Mouse (Mus musculus) right cerebral cortex, postnatal 4 days (tissue): ENCODE measurements around the gene Celf2.

Source experiments
- DNase-seq: peaks from one replicate; pipeline ENCODE4 v3.0.0-alpha.2; 2022

The Celf2 gene

DNA sequence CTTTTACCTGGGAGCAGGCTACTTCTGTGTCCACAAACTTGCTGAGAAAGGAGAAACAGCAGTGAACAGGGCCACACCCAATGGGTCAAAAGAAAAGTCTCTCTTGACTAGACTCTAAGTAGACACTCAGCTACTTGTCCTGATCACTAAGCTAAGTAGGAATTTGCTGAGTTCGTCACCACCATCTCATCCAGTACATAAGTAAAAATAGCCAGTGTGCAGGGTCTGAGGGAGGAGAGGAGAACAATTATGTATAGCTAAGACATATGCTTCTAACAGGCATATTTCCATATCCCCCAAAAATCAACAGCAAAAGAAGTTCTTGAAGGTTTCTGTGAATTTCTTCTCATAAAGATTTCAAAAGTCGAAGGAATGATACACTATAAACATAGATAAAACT is 615.8 kb downstream of the Celf2 start:
- DNase-seq, result no peak

DNA sequence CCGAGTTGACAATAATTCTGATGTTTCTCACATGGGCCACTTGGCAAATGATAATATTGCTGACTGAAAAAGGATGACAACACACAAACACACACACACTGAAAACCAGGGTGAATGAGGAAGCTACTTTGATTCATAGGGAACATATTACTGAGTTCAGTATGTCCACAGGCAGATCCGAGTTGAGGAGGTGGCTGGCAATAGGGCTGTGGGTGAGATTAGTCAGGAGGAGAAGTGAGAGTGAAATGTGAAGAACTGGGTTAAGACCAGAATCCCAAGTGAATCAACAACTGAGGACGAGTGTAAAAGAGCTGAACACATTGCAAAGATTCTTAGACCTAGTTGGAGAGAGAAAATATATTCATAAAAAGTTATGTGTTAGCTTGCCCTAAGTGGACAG is 616.3 kb downstream of the Celf2 start:
- no peak for DNase-seq

DNA sequence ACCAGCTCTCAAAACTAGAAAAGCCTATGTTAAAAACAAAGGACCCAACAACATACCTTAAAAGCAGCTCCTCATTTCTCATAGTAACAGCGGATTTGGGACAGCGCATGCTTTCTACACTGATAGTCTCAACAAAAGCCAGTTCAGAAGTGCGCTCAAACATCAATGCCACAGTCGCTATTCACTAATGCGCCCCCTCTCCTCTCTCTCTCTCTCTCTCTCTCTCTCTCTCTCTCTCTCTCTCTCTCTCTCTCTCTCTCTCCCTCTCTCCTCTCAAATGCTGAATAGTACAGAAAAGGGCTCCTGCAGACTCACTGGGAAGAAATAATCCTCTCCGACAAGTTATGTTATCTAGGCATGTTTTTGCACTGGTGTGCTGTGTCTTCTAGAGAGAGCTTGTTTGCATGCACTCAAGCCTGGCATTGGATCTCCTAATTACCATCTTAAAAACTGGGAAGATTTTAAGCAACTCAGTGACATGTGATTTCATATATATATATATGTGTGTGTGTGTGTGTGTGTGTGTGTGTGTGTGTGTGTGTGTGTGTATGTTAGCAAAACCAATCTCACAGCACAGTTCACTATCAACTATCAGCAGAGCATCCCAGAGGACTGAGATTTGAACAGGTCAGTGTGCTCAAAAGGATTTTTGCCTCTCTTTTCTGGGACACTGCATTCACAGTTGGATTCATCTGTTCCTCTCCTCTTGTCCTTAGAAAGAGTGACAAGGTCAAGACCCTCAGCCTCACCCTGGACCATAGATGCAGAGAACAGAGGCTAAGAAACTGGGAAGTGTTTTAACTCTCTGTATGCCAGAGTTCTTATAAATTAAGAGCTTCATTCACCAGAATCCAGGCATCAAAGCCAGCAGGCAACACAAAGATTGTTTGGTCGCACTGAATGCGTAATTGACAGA is 624.3 kb downstream of the Celf2 start:
- DNase-seq, result no peak

DNA sequence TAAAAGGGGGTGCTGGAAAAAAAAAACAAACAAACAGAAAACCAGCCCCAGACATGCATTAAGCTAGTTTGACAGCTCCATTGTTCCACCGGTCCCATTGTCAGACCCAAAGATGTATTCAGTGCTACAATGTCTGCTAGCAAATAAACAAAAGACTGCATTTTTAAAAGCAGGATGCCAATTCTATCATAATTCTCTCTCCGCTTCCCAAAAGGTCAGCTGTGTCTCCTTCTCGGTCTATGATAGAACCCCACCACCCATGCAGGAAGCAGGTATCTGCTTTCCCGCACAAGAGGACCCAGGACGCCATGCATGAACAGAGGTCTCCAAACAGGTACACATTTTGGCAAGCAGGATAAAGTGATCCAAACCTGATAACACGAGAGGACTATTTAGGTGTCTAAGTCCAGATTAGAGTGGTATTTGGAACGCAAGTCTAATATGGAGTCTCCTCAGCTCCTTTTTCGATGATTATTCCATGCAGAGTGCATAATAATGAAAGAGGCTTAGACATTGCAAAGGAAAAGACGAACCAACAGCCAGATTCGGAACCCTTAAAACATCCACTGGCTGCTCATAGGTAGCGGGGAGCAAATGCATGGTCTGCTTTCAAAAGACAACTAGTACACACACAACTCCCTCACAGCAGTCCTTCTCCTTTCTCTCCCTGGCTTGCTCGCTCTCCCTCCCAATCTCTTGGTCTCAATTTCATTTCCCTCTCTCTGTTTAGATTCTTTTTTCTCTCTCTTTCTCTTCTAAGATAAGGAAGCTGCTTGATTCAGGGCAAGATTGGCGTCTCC is 625.2 kb downstream of the Celf2 start:
- DNase-seq, result no peak

DNA sequence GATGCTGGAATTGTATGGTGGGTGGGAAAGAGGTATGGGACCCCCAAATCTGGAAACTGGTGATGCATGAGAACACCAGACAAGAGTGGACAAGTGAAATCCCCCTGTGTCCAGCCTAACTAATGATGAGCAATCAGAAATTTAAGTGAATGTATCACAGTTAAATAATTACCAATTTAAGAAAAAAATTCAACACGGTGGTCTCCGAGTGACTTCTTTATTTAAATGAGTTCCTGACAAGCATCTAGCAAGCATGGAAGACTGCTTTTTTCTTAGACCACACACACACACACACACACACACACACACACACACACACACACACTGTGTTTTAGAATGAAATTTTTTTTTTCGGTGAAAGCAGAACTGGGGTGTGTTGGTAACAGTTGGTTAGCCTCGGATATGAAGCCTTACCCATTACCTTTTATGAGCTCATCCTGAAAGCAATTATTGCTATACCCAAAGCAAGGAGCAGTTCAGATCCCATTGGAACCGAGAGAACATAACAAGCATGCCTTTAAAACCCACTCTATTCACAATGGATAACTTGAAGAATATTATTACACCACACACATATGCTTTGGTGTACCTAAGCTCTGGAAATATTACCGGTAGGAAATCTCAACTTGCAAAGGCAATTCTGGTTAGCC is 627.0 kb downstream of the Celf2 start:
- no peak for DNase-seq

DNA sequence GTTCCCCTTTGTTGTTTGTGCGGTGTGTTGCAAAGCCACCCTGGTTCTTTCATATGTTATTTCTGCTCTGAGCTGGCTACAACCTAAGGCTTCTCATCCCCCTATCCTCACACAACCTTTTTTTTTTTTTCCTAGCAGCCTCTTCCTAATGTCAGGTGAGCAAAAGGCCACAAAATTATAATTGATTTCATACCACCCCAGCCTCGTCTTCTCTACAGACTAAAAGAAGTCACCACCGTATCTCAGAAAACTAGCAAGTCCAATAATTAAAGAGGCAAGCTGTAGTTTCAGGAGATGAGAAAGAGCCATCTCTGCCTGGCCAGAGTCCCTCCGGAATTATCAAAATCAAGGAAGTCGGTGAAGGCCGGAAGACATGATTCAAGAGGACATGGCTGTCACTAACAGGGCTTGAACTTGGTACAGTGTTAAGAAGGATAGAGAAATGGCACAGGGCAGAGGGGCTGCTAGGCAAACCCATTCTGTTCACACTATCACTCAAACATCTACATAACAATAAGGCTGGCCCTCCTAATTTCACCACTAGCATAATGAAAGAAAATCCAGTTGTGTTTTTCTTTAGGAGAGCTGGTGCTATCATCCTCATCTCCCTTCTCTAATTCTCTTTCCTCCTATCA is 628.3 kb downstream of the Celf2 start:
- no peak for DNase-seq

DNA sequence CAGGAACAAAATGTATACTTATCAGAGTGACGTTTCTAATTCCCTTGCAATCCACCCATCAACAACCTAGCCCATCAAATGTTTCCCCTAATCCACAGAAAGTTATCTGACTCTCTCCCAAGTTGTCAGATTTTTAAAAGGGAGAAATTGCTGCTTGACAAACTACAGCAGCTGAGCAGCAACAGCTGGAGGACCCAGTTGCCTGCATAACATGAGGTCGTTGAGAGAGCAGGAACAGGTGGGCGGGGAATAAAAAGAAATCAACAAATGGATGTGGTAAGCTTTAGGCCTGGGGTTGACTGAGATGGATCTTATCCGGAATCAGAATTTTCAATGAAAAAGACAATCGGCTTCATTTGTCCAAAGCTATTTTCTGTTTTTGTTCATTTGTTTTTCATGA is 632.3 kb downstream of the Celf2 start:
- DNase-seq, result no peak

DNA sequence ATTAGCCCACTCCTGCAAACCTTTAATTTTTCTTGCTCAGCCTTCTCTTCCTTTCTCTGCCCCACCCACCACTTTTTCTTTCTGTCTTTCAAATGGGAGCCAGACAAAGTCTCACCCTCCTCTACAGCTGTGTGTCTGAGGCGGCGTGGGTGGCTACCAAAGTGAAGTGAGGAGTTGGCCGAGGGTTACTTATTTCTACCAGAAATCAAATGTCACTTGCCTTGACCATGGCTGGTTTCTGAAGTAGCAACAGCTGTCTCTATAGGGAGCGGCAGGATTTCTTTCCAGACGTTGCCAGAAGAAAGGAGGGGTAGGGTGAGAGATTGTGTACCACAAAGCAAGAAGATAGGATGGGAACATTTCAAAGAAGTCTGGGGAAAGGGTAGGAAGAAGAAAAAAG is 632.8 kb downstream of the Celf2 start:
- peak; percentile 19 for DNase-seq

DNA sequence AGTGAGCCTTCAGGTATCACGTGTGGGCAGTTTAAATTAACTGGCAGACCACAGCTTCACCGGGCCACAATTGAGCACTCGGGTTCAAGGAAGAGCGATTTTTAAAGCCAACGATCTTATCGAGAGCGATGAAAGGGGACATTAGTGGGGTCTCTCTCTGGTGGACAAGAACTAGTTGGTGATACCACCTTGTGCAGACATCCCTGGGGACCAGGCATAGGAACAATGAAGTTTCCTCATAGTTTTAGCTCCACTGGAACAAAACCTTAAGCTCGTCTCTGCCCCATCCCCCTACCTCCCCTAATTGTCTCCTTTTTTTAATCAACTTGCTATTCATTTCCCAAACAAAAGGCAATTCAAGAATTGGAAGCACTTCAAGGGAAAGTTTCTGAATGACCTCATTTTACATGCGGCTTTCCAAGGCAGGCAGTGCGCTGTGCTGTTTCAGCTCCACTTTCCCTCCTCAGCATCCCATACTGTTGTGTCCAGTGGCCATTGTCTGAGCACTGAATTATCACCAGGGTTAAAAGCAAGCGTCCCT is 634.2 kb downstream of the Celf2 start:
- peak; percentile 16 for DNase-seq

DNA sequence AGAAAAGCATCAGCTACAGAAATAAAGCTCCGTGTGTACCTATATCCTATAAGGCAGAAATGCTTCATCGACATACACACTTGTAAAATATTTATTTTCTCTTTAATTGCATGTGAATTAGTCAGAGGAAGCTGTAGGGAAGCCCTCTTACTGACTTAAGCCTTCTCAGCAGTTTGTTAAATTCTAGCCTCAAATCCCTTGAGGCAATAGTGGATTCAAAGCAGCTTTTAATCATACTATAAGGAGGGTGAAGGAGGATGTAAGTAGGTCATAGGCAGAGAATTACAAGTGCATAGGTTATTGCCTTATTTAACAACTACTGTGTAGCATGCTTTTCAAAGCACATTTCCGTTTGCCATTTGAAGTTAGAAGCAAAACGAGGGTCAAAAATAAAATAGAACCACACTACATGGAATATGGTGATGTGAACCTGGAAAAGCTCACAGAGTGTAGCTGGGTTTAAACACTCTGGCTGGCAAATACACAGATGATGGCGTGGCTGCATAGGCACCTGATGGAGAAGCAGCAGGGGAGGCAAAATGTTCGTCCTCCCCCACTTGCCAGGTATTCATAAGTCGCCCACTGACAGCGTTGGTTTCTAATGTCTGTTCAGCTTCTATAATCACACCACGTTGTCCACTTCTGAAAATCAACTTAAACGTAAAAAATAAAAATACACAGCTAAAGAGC is 635.0 kb downstream of the Celf2 start:
- DNase-seq, result no peak

DNA sequence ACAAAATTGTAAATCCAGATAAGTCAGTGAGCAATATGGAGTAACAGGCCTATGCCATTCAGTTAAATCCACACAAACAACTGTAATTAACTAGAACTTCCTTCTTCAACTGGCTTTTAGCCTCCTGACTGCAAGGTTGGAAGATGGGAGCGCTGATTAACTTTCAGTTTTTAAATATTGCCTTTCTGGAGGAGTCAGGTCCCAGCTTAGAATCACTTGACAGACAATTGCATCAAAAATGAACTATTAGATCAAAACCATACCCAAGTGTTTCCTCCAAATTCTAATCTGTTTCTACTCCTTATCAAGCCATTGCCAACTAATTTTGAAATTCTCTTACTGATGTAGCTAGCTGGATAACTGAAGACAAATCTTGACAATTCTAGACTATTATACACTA is 635.7 kb downstream of the Celf2 start:
- no peak for DNase-seq

DNA sequence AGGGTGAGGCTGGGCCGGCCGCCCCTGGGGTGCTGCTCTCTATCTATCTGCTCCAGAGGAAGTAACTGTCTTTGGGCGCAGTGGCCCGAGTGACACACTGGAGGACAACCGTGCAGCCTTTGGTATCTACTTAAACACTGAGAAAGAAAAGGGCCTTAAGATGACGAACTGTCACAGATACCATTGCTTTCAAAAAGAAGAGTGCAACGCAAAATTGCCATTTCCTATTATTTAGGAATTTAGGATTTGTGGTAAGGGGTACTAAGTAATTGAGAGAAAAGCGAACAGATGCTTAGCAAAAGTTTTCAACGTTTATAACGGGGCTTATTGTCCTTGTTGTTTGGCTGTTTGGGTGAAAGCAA is 636.5 kb downstream of the Celf2 start:
- no peak for DNase-seq

DNA sequence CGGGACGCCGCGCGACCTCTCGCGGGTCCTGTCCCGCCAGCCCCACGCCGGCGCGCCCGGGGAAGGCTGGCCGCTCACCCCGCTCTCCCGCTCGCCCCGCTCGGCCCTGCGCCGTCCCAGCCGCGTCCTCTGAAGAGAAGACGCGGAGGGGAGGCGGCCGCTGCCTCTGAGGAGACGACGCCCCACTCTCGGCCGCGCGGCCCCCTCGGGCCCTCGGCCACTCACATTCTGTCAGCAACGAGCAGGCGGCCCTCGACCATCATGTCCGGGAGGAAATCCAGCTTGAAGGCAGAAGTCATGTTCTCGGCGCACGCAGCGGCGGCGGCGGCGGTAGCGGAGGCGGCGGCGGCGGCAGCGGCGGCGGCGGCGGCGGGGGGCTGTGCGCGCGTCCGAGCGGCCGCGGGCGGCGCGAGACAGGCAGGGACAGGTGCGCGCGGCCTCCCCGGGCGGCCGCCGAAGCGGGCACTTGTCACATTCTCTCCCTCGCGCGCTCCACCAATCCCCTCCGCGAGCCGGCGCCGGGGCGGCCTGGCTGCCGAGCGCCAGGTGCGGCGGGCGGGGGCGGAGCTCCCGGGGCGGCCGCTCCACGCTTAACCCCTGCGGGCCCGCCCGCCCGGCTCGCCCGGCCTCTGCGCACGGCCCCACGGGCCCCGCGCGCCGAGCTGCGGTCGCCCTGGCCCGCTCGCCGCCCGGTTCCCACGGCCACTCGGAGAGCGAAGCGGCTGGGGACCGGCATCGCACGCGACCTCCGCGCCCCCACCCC is 637.1 kb downstream of the Celf2 start:
- peak; percentile 71 for DNase-seq

DNA sequence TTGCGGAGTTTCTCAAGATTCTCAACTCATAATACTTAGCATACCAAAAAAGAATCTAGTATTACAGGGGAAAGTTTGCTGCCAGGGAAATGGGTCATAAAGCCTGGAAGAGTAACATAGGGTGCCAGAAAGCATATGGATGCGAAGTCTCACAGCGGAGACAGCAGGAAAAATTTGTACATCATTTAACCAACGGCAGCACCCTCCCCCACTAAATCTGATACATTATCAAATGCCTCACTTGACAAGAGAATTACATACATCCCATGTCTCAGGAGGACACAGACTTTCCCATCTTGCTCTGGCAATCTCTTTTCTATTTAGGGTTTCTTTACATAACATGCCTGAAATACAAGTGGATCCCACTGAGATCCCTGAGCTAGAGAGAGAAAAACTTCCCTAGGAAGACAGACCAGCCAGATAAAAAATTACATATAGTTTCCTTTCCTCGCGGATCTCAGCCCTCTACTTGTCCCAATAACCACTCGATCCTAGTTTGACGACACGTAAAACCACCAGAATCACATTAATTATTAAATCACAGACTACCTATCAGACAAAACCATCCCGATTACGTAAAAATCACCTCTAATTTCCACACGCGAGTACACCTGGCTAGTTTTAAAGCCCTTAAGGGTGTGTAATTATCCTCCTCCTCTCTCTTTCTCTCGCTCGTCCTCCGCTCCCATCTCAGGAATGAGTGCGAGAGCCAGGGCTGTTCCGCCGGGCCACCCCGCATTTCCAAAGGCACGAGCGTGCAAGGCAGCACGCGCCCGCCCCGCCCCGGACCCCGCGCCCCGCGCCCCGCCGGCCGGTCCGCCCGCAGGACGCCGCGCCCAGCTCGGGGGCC is 637.9 kb downstream of the Celf2 start:
- DNase-seq, result no peak

DNA sequence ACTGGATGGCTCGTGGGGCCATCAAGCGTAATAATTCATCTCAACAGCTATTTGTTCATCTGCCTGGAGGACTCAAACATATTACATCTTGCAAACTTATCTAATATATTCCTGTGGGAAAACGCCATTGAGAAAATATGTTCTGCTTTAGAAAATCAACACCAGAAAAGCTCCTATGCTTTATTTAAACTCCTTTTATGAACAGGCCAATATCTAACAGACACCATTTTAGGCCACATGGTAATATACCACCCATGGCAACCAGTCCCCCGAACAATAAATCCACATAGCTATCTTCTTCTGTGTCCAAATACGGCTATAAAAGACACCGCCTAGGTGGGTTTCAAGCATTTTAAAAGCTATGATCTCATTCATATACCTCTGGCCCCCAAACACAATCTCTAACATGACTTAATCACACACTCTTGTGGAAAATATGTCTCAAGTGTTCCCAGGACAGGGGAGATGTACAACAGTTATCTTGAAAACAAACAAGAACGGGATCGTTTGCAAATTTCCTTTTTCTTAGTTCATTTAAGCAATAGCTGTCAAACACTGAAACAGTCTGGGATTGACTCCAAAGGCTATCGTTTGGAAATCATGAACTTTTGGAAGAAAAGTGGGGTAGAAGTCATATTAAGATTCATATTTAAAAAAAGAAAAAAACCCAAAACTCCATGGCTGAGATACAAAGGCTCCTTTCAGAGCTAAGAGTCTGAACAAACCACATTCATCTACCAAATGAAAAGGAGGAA is 639.2 kb downstream of the Celf2 start:
- no peak for DNase-seq

DNA sequence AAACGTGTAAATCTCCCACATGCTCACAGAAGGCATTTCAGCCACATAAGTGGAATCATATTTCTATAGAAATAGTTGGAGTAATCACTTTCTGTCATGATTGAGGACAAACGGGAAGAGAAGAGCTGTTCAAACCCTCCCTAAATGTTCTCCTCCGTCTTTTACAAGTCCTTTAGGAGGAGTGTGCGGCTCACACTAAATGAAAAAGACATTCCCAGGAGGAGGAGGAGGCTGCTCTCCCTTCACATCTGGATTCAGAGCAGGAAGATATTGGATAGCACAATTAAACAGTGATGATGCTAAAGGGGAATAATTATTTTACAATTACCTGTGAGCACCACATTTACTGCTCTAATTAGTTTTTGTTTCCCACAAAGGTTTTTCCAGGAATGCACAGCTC is 642.1 kb downstream of the Celf2 start:
- DNase-seq, result no peak

DNA sequence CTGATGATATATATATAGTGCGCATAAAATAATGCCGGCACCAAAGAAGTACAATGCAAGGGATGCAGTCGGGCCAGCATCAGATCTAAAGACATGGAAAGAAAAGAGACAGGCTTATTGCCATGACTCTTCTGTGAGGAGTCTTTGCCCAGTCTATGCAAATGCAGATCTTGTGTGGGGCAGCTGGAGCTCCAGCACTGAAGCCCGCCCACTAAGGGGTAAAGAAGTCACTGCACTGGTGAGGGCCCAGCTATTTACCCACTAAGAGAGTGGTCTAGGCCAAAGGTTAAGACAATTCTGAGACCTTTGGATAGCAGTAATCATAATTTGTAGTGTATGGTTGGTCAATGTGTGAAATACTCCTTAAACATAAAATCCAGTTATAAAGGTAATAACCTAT is 643.6 kb downstream of the Celf2 start:
- DNase-seq, result no peak

DNA sequence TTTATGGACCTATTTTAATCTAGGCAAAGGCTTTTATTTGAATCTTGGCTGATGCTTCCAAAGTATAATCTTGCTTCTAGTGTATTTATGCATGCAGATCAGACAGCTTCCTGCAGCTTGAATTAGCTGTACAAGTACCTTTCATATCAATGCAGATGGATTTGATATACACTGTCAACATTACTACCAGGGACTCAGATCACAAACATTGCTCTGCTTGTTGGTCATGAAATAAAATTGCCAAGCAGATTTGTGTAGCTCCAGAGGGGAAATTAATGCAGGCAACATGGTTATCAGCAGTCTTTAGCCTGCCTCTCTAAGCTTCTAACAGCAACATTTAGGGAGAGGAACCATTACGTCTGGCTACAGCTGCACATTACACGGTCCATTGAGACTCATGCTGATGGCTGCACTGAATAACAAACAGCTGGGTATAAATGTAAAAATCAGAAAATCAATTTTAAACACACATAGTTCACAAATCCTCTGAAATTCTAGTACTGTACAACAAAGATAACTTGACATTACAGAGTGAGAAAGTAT is 659.2 kb downstream of the Celf2 start:
- DNase-seq, result no peak

DNA sequence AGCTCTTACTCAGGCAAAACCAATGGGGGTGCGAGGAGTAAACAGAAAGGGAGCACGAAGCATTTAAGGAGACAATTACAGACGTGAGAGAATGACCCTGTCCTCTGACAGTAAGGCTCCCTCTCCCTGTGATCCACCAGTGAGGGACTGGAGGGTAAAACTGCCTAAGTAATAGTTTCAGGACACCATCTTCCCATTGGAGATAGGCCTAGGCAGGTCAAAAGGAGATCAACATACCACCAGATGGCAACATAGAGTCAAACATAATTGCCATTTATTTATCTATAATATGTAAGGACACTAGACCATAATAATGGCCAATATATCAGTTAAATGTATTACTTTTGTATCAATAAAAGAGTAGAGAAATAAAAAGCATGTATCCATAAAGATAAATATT is 660.0 kb downstream of the Celf2 start:
- DNase-seq, result no peak

DNA sequence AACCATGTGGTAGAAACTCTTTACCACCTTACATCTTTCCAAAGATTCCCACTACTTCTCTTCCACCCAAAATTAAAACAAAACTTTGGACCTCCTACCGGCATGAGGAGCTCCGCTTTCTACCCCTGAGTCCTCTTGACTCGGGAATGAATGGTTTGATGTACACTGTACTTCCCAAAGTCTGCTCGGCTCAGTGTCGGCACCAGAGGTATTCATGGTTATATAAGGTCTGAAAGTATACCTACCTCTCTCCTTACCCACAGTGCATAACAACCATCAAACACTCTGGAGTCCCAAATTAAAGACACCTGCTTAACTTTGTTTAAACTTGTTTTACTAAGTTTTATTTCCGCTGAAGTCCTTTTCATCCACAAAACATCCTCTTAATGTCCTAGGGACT is 679.3 kb downstream of the Celf2 start:
- no peak for DNase-seq
